Mouse (Mus musculus) subcutaneous adipose tissue, adult 2 months (tissue): Measurements from ENCODE around the gene Gspt1. TPM values are rescaled to one million over a fixed set of nuclear protein-coding genes. Genes with fewer than 3 reads are reported as not detected.

Experiments used
- polyA plus RNA-seq: library from polyadenylated mRNA; depleted of rRNA; stranded (reverse); fragments of >200 nt; gene quantifications from 2 replicates; pipeline ENCODE4 v1.2.3, GENCODE M21; 2012; ENCODE audit warnings: low replicate concordance; rRNA removed

The Gspt1 gene
- 13.2 and 26.5 TPM in 2 replicates for polyA plus RNA-seq

DNA sequence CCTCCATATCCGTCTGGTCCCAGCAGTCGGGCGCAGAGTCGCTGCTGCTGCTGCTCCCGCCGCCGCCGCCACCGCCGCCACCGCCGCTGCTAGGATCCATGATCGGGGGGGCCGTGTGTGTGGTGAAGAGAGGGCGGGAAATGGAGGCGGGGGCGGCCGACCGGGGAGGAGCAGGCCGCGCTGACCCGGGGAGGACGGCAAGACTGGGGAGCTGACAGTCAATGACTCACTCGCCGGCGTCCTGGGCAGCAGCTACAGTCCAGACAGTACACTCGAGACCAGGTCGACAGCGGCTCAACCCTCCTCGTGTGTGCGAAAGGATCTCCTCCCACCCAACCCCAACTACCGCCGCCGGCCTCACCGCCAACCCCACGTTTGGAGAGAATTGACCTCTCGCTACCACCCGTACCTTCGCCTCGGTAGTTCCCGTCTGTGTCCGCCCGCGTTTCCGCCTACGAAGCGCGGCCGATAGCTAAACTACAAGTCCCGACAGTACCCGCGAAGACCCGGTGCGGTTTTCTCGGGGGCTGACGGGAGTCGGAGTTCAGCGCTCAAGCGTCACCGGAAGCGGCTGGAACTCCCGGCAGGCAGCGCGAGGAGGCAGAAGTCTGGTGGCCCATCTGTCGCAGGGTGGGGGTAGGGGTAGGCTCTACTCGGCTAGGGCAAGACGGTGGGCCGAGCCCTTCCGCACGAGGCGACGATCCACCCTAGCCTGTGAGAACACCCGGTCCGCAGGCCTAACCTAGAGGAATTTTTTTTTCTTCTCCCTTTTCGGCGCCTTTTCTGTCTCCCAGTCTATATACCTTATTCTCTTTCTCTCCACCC is at the start of gene Gspt1:
Gspt1 (minus strand) TSS at position 428 of the 825 bp plus-strand sequence.

DNA sequence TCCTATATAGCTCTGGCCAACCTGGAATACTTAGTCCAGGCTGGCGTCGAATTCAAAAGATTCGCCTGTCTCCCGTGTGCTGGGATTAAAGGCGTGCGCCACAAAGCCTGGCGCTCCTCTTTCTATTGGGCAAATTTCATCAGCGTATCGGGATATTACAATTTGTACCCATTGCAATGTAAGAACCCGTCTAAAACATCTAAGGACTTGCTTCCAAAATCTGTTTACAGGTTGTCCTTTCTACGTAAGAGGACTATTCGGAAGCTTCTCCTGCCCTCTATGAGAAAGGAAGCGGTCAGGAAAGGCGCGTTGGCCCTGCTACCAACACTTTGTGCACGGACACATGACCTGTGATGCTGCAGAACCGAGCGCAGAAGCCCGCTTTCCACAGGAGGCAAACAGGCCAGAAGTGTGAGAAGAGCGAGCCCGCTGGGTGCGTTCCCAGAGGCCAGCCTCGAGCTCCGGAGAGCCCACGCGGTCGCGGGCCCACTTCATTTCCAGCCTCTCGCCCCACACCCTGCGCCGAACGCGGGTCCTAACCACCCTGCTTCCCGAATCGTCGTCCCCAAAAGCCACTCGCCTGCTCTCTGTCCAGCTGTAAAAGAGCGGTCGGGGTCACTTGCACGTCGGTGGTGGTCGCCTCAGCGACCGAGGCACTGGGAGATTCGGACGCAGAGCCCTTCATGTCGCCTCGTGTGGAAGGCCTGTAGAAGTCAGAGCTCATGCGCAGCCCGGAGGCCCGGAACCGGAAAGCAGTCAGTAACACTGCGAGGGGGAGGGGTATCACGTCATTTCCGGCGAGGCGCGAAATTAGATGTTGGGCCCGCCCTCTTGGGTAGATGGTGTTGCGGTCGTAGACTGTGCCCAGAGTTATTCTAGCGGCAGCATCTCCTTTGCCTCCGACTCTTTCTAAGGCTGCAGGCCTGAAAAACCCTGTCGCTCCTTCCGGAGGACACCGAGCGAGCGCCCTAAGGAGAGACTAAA is 51.3 kb downstream of the Gspt1 start, which contains the start of gene Rsl1d1:
Rsl1d1 (minus strand) TSS at position 761 of the 984 bp plus-strand sequence.

DNA sequence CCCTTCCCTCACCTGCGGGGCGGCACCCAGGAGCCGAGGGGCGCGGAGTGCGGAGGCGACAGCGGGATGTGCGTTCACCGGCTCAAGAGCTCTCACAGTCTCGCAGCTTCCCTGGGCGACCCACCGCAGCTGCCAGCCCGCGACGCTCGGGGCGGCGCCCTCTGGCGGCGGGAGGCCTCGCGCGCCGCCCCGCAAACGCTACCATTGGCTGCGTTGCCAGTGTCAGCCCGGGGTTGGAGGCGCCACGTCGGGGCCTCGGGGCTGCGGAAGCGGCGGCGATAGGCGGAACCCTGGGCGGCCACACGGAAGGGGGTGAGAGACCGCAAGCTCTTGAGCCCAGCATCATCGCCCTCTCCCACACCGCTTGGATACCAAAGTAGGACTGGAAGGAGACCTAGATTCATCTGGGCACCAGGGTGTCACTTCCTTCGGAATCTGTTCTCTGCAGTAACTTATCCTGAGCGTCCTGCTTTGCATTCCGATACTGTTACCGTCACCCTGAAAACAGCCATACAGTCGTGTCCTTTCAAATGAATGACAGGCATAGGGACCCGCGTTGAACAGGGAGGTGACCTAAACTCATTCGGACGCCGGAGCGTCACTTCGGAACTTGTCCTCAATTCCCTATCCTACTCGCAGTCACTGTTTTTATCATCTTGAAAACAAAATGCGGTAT is 77.8 kb downstream of the Gspt1 start, which contains the start of gene Zc3h7a:
Zc3h7a (minus strand) TSS at position 186 of the 676 bp plus-strand sequence.

Other genes starting within 250 kb of the Gspt1 start
- gene Snn, start 193.4 kb downstream of the Gspt1 start, polyA plus RNA-seq: 43.9 and 48.8 TPM in 2 replicates
- gene Litaf, start 188.2 kb downstream of the Gspt1 start, polyA plus RNA-seq: 214 and 273 TPM in 2 replicates
- gene Txndc11, start 119.7 kb downstream of the Gspt1 start, polyA plus RNA-seq: 23.4 and 33.9 TPM in 2 replicates
- 71.4 and 75.6 TPM in 2 replicates for gene Zc3h7a, start 77.9 kb downstream of the Gspt1 start, polyA plus RNA-seq
- gene Rsl1d1, start 51.0 kb downstream of the Gspt1 start, polyA plus RNA-seq: 8.7 and 12.8 TPM in 2 replicates
- gene Tnfrsf17, start 59.5 kb upstream of the Gspt1 start, polyA plus RNA-seq: 1.3 and 3.2 TPM in 2 replicates
- gene Snx29, start 68.6 kb upstream of the Gspt1 start, polyA plus RNA-seq: 5.5 and 10.0 TPM in 2 replicates